Mouse (Mus musculus): ENCODE results near the gene Arl4c.

The Arl4c gene

GRCm38 (mm10) chr1:88624376-88624775 is 77.6 kb downstream of the Arl4c start:
- DNase-seq (ENCODE audit: low spot score in 2 of 2): no peak

GRCm38 (mm10) chr1:88623541-88624115 is 78.4 kb downstream of the Arl4c start:
- peak; percentile 3 to 5 for DNase-seq (ENCODE audit: low spot score in 2 of 2)
